Mouse (Mus musculus): ENCODE results near the gene Ppara. TPM values are rescaled to one million over a fixed set of nuclear protein-coding genes. Genes with fewer than 3 reads are reported as not detected.

Gene Ppara
- total and polyA plus RNA-seq, 2 experiments from 2014 or later, result 11.6 to 33.4 TPM

DNA sequence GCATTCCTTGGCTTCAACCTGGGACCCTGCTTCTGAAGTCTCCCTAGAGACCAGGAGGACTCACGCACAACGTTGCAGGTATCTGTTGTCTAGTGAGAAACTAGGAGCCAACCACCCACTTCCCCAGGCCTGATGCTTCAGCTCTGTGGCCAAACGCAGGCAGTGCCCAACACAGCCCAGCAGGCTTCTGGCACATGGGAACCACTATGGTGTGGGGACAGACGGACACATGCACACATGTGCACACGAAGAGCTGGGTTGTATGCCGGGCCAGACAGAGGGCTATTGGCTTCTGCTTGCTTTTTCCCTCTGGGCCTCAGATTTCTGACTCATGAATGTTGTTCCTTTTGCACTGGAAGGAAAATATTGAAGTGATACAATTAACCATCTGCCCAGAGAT, 44.7 kb upstream of the Ppara start:
- WGBS, result 88% methylated on average over 6 of the region's 6 CpGs
- no peaks in the 10 kb centered on the region for H3K27me3 ChIP-seq (ENCODE audit: control insufficient read depth, insufficient read depth, low read length)
- DNase-seq (ENCODE audit: low spot score) (no peak), ATAC-seq (ENCODE audit: insufficient read depth, low read depth) (no peak)
- H3K27ac ChIP-seq (ENCODE audit: low read depth), result no peak overlapping the region
- no peak for TF ChIP-seq EP300 (IDR thresholded peaks at IDR 0.05; ENCODE audit: low read depth)
- TF ChIP-seq CTCF (IDR thresholded peaks at IDR 0.05; ENCODE audit: low read depth), result no peak
- H3K36me3 ChIP-seq (replicated peaks; ENCODE audit: control insufficient read depth, insufficient read depth, low read length), result peaks cover 70% of the 10 kb centered on the region
- no peak overlapping the region for H3K4me2 ChIP-seq (ENCODE audit: low read depth, low read length)
- H3K4me1 ChIP-seq (ENCODE audit: control insufficient read depth, insufficient read depth), result peaks cover 12% of the 10 kb centered on the region; the same call in 1 of the 2 replicates
- H3K4me3 ChIP-seq (ENCODE audit: low read depth, low read length), result no peak overlapping the region
- H3K9ac ChIP-seq (replicated peaks; ENCODE audit: low read depth, low read length), result no peak overlapping the region
- no peaks in the 10 kb centered on the region for H3K9me3 ChIP-seq (replicated peaks; ENCODE audit: control insufficient read depth, low read length)

DNA sequence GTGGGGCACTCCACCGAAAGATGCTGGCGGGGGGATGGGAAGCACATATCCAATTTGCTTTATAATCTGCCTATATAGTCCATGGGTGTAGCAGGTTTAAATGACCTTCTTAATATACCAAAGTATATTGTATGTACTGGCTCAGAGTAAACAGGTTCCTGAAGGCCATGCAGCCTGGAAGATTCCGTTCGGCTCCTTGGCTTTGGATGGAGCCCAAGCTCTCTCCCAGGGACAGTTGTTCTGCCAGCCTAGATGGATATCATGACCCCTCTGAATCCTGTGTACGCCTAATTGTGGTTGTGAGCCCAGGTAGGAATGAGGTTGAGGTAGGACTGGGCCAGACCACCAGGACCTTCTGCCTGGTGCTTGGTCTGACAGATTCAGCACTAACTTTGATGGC, 43.9 kb upstream of the Ppara start:
- Histone ChIP-seq H3K9me3 (replicated peaks; ENCODE audit: control insufficient read depth, low read length) (no peaks in the 10 kb centered on the region), H3K27me3 (ENCODE audit: control insufficient read depth, insufficient read depth, low read length) (no peaks in the 10 kb centered on the region), H3K4me2 (ENCODE audit: low read depth, low read length) (no peak overlapping the region), H3K4me3 (ENCODE audit: low read depth, low read length) (no peak overlapping the region), H3K4me1 (ENCODE audit: control insufficient read depth, insufficient read depth) (peaks cover 11% of the 10 kb centered on the region; the same call in 1 of the 2 replicates), H3K9ac (replicated peaks; ENCODE audit: low read depth, low read length) (no peak overlapping the region), H3K36me3 (replicated peaks; ENCODE audit: control insufficient read depth, insufficient read depth, low read length) (peaks cover 71% of the 10 kb centered on the region), H3K27ac (ENCODE audit: low read depth) (no peak overlapping the region)
- WGBS, result 83% methylated on average over 5 of the region's 5 CpGs
- no peak for TF ChIP-seq CTCF (IDR thresholded peaks at IDR 0.05; ENCODE audit: low read depth)
- TF ChIP-seq EP300 (IDR thresholded peaks at IDR 0.05; ENCODE audit: low read depth), result no peak
- ATAC-seq (ENCODE audit: insufficient read depth, low read depth) (no peak), DNase-seq (ENCODE audit: low spot score) (no peak)

DNA sequence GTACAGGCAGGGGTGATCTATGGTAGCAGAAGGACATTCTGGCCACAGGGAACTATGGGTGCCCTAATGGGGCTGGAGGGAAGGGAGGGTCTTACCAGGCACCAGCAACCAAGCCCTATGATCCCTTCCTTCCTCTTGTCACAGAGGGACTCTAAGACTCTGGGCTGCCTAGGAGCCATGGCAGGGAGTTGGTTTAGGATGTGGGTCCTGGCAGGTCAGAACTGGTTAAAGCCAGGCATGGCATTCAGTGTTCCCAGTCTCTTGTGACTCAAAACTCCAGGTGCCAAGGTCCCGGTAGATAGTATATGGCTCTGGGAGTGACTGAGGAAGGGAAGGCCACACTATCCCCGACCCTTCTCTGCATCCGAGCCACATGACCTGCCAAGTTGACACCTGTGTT, 41.7 kb upstream of the Ppara start:
- 87% methylated on average over 3 of the region's 3 CpGs for WGBS
- H3K27ac ChIP-seq (ENCODE audit: low read depth), result no peak overlapping the region
- DNase-seq (ENCODE audit: low spot score), result no peak
- H3K9ac ChIP-seq (replicated peaks; ENCODE audit: low read depth, low read length), result no peak overlapping the region
- H3K9me3 ChIP-seq (replicated peaks; ENCODE audit: control insufficient read depth, low read length), result no peaks in the 10 kb centered on the region
- TF ChIP-seq EP300 (IDR thresholded peaks at IDR 0.05; ENCODE audit: low read depth), result no peak
- TF ChIP-seq CTCF (IDR thresholded peaks at IDR 0.05; ENCODE audit: low read depth), result no peak
- H3K27me3 ChIP-seq (ENCODE audit: control insufficient read depth, insufficient read depth, low read length), result no peaks in the 10 kb centered on the region
- H3K4me3 ChIP-seq (ENCODE audit: low read depth, low read length), result no peak overlapping the region
- peaks cover 85% of the 10 kb centered on the region for H3K36me3 ChIP-seq (replicated peaks; ENCODE audit: control insufficient read depth, insufficient read depth, low read length)
- ATAC-seq (ENCODE audit: insufficient read depth, low read depth), result no peak
- H3K4me1 ChIP-seq (ENCODE audit: control insufficient read depth, insufficient read depth), result no peaks in the 10 kb centered on the region
- no peak overlapping the region for H3K4me2 ChIP-seq (ENCODE audit: low read depth, low read length)

GRCm38 (mm10) chr15:85693819-85694218, 41.0 kb upstream of the Ppara start:
- TF ChIP-seq EP300 (IDR thresholded peaks at IDR 0.05; ENCODE audit: low read depth), result no peak
- no peak for TF ChIP-seq CTCF (IDR thresholded peaks at IDR 0.05; ENCODE audit: low read depth)
- Histone ChIP-seq H3K4me2 (ENCODE audit: low read depth, low read length) (no peak overlapping the region), H3K27me3 (ENCODE audit: control insufficient read depth, insufficient read depth, low read length) (no peaks in the 10 kb centered on the region), H3K9me3 (replicated peaks; ENCODE audit: control insufficient read depth, low read length) (no peaks in the 10 kb centered on the region), H3K4me3 (ENCODE audit: low read depth, low read length) (no peak overlapping the region), H3K27ac (ENCODE audit: low read depth) (no peak overlapping the region), H3K4me1 (ENCODE audit: control insufficient read depth, insufficient read depth) (0 out of 2 replicates have a peak, but pooled peaks cover 5% of the 10 kb centered on the region), H3K36me3 (replicated peaks; ENCODE audit: control insufficient read depth, insufficient read depth, low read length) (peaks cover 85% of the 10 kb centered on the region), H3K9ac (replicated peaks; ENCODE audit: low read depth, low read length) (no peak overlapping the region)
- ATAC-seq (ENCODE audit: insufficient read depth, low read depth) (no peak), DNase-seq (ENCODE audit: low spot score) (no peak)
- WGBS, result 72% methylated on average over 2 of the region's 2 CpGs

- no peaks in the 10 kb centered on the region for H3K27me3 ChIP-seq (ENCODE audit: control insufficient read depth, insufficient read depth, low read length)
- WGBS, result 78% methylated on average over 1 of the region's 1 CpGs
- peaks cover 85% of the 10 kb centered on the region for H3K36me3 ChIP-seq (replicated peaks; ENCODE audit: control insufficient read depth, insufficient read depth, low read length)
- H3K4me3 ChIP-seq (ENCODE audit: low read depth, low read length), result no peak overlapping the region
- H3K9ac ChIP-seq (replicated peaks; ENCODE audit: low read depth, low read length), result no peak overlapping the region
- ATAC-seq (ENCODE audit: insufficient read depth, low read depth) (no peak), DNase-seq (ENCODE audit: low spot score) (no peak)
- no peak overlapping the region for H3K4me2 ChIP-seq (ENCODE audit: low read depth, low read length)
- H3K4me1 ChIP-seq (ENCODE audit: control insufficient read depth, insufficient read depth), result 0 out of 2 replicates have a peak, but pooled peaks cover 5% of the 10 kb centered on the region
- H3K27ac ChIP-seq (ENCODE audit: low read depth), result no peak overlapping the region
- no peaks in the 10 kb centered on the region for H3K9me3 ChIP-seq (replicated peaks; ENCODE audit: control insufficient read depth, low read length)
- TF ChIP-seq CTCF (IDR thresholded peaks at IDR 0.05; ENCODE audit: low read depth) (no peak), EP300 (IDR thresholded peaks at IDR 0.05; ENCODE audit: low read depth) (no peak)
These were observed 40.4 kb upstream of the Ppara start for GRCm38 (mm10) chr15:85694379-85694778.

- no peak overlapping the region for H3K9ac ChIP-seq (replicated peaks; ENCODE audit: low read depth, low read length)
- WGBS, result 89% methylated on average over 4 of the region's 4 CpGs
- no peaks in the 10 kb centered on the region for H3K9me3 ChIP-seq (replicated peaks; ENCODE audit: control insufficient read depth, low read length)
- TF ChIP-seq CTCF (IDR thresholded peaks at IDR 0.05; ENCODE audit: low read depth) (no peak), EP300 (IDR thresholded peaks at IDR 0.05; ENCODE audit: low read depth) (no peak)
- ATAC-seq (ENCODE audit: insufficient read depth, low read depth) (no peak), DNase-seq (ENCODE audit: low spot score) (no peak)
- H3K36me3 ChIP-seq (replicated peaks; ENCODE audit: control insufficient read depth, insufficient read depth, low read length), result peaks cover 85% of the 10 kb centered on the region
- H3K27ac ChIP-seq (ENCODE audit: low read depth), result no peak overlapping the region
- no peaks in the 10 kb centered on the region for H3K27me3 ChIP-seq (ENCODE audit: control insufficient read depth, insufficient read depth, low read length)
- no peak overlapping the region for H3K4me3 ChIP-seq (ENCODE audit: low read depth, low read length)
- H3K4me1 ChIP-seq (ENCODE audit: control insufficient read depth, insufficient read depth), result 0 out of 2 replicates have a peak, but pooled peaks cover 8% of the 10 kb centered on the region
- no peak overlapping the region for H3K4me2 ChIP-seq (ENCODE audit: low read depth, low read length)
These were observed 39.5 kb upstream of the Ppara start for GRCm38 (mm10) chr15:85695304-85695703.

Measured in heart, postnatal 0 days (tissue).